Mouse (Mus musculus) thymus, postnatal 0 days (tissue): Measurements from ENCODE around the gene Nfkbid. TPM values are rescaled to one million over a fixed set of nuclear protein-coding genes. Genes with fewer than 3 reads are reported as not detected.
"Not testable (repeated sequence)": the region's sequence is repeated elsewhere in the genome, so short reads cannot be mapped to it uniquely, and the experiment has no call there.

Experiments used
- DNase-seq: peaks from one replicate; pipeline ENCODE4 v3.0.0-alpha.2; 2015; ENCODE audit warnings: low spot score
- polyA plus RNA-seq: library from polyadenylated mRNA; unstranded; fragments of >200 nt; fragmentation: Nextera tagmentation; extraction: Ambion mirVana; gene quantifications from 2 replicates; pipeline ENCODE4 v1.2.1, GENCODE M21; 2015

Nfkbid gene
- polyA plus RNA-seq, 1 experiment from 2014 or later: 20.3 TPM

DNA sequence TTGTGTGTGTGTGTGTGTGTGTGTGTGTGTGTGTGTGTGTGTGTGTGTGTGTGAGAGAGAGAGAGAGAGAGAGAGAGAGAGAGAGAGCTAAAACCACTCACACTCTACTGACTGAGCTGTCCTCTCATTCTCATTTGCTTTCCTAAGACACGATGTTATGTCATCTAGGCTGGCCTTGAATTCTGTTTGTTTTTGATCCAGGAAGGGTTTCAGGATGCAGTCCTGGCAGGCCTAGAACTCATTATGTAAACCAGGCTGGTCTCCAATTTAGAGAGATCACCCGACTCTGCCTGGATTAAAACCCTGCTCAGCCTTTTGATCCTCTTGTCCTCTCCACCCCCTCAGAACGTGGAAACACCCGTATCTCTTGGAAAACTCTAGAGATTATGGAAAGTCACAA lies 42.5 kb downstream of the Nfkbid start:
- DNase-seq: no peak

DNA sequence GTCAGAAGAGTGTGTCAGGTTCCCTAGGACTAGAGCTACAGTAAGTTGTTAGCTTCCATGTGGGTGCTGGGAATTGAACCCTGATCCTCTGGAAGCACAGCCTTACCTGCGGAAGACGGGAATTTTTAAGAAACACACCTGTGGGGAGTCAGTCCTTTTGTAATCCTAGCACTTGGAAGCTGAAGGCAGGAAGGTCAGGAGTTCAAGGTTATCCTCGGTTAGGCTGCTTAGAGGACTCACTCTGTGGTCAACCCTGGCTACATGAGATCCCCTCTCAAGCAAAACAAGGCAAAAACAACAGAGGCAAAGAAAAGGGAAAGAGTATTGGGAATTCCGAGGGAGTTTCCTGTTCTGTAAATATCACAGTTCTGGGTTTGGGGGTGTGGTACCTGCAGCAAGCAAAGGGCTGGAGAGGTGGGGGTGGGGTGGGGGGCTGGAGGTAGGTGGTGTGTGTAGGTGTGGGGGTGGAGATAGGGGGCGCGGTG lies 43.3 kb downstream of the Nfkbid start:
- no peak for DNase-seq

DNA sequence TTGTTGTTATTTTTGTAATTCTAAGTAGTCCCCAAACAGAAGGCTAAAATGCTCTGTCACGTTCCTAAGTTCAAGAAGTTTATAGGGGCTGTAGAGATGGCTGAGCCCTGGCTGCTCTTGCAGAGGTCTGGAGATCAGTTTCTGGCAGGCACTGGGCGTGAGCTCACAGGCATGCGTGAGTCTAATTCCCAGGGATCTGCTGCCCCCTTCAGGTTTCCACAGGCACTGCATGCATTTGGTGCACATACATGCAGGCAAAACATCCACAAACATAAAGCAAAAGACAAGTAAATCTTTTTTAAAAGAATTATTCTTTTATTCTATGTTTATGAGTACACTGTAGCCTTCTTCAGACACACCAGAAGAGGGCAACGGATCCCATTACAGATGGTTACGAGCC lies 50.9 kb downstream of the Nfkbid start:
- DNase-seq: peak; percentile 64

DNA sequence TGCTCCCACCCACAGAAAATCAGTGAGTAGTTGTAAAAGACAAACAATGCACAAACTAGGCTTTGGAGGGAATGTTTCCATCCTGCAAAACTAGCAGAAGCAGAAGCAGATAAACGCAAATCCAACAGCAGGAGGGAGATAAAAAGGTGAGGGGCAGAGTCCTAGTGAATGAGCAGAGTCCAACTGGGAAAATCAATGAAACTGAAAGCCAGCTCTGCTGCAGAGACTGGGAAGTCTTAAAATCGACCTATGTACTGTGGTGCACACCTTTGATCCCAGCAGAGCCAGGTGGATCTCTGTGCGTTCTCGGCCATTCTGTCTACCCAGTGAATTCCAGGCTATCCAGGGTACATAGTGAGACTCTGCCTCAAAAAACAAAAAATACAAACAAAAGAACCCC lies 53.5 kb downstream of the Nfkbid start:
- DNase-seq: no peak

DNA sequence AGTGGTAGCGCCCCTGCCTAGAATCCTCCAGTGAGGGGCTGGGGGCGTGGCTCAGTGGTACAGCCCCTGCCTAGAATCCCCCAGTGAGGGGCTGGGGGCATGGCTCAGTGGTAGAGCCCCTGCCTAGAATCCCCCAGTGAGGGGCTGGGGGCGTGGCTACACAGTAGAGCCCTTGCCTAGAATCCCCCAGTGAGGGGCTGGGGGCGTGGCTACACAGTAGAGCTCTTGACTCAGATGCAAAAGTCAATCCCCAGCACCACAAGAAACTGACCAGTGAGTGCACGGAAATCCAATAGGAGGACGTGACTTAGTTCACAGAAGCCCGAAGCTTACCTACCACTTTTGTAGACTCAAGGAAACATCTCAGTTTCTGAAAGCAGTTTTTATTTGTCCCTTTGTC lies 54.6 kb downstream of the Nfkbid start:
- not testable (repeated sequence) for DNase-seq

DNA sequence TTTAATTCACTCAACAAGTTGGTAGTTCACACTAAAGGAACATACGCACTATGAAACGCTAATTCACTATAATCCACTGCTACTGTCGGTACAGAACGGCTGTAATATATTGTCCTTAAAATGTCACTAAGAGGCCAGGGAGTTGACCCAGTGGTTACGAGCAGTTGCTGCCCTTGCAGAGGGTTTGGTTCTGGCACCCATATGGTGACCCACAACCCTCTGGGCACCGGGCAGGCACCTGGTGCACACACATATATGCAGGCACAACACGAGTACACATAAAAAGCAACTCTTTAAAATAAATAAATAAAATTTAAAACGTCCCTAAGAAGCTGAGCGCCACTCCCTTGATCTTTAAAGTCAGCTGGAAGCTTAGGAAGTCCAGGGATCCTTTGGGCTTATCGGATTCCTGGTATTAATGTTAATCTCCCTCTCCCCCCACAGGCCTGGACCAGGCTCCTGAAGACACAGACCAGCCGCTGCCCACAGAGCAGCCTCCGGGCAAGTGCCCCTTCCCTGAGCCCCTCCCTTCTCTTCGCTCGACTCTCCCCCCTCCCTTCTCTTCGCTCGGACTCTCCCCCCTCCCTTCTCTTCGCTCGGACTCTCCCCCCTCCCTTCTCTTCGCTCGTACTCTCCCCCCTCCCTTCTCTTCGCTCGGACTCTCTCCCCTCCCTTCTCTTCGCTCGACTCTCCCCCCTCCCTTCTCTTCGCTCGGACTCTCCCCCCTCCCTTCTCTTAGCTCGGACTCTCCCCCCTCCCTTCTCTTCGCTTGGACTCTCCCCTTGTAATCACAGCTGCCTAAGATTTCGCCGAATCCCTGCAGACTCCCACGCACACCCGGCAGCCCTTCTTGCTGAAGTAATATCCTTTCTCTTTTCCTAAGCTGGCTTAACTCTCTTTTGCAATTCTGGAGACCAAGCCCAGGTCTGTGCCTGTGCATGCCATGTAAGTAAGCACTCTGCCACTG lies 56.2 kb downstream of the Nfkbid start:
- no peak for DNase-seq

Other genes starting within 250 kb of the Nfkbid start
- 9.2 and 11.6 TPM in 2 replicates for gene Cox7a1, start 237.6 kb upstream of the Nfkbid start, polyA plus RNA-seq
- gene Capns1, start 222.9 kb upstream of the Nfkbid start, polyA plus RNA-seq: 66.9 and 76.2 TPM in 2 replicates
- 134 and 137 TPM in 2 replicates for gene Polr2i, start 189.8 kb upstream of the Nfkbid start, polyA plus RNA-seq
- 149 and 155 TPM in 2 replicates for gene Tbcb, start 189.5 kb upstream of the Nfkbid start, polyA plus RNA-seq
- 0.26 and 0.78 TPM in 2 replicates for gene Ovol3, start 186.0 kb upstream of the Nfkbid start, polyA plus RNA-seq
- 0.19 and 0.23 TPM in 2 replicates for gene Thap8, start 141.6 kb upstream of the Nfkbid start, polyA plus RNA-seq
- 6.4 and 7.8 TPM in 2 replicates for gene Wdr62, start 141.3 kb upstream of the Nfkbid start, polyA plus RNA-seq
- gene Clip3, start 130.0 kb upstream of the Nfkbid start, polyA plus RNA-seq: 1.2 and 1.9 TPM in 2 replicates
- gene Alkbh6, start 113.0 kb upstream of the Nfkbid start, polyA plus RNA-seq: 71.3 and 71.8 TPM in 2 replicates
- gene Syne4, start 106.9 kb upstream of the Nfkbid start, polyA plus RNA-seq: 7.6 and 9.5 TPM in 2 replicates
- gene E130208F15Rik, start 100.0 kb upstream of the Nfkbid start, polyA plus RNA-seq: 0.68 and 2.0 TPM in 2 replicates
- 19.0 and 22.7 TPM in 2 replicates for gene Sdhaf1, start 97.8 kb upstream of the Nfkbid start, polyA plus RNA-seq
- gene Lrfn3, start 59.0 kb upstream of the Nfkbid start, polyA plus RNA-seq: 0.14 and 0.18 TPM in 2 replicates
- 112 and 116 TPM in 2 replicates for gene Tyrobp, start 8.0 kb upstream of the Nfkbid start, polyA plus RNA-seq
- 110 and 139 TPM in 2 replicates for gene Hcst, start 1.9 kb upstream of the Nfkbid start, polyA plus RNA-seq
- gene Aplp1, start 23.8 kb downstream of the Nfkbid start, polyA plus RNA-seq: 1.3 and 2.8 TPM in 2 replicates
- gene Kirrel2, start 36.0 kb downstream of the Nfkbid start, polyA plus RNA-seq: 0.10 and 0.17 TPM in 2 replicates
- gene Nphs1, start 36.6 kb downstream of the Nfkbid start, polyA plus RNA-seq: 0.29 and 0.46 TPM in 2 replicates
- not detected in 2 replicates for gene Prodh2, start 71.9 kb downstream of the Nfkbid start, polyA plus RNA-seq
- gene Arhgap33, start 113.3 kb downstream of the Nfkbid start, polyA plus RNA-seq: 3.6 and 4.6 TPM in 2 replicates
- 6.9 and 7.5 TPM in 2 replicates for gene Hspb6, start 130.4 kb downstream of the Nfkbid start, polyA plus RNA-seq
- 3.6 and 5.2 TPM in 2 replicates for gene Proser3, start 130.6 kb downstream of the Nfkbid start, polyA plus RNA-seq
- 91.1 and 96.6 TPM in 2 replicates for gene Lin37, start 138.1 kb downstream of the Nfkbid start, polyA plus RNA-seq
- gene U2af1l4, start 141.6 kb downstream of the Nfkbid start, polyA plus RNA-seq: 101 and 112 TPM in 2 replicates
- gene Gm49396, start 141.6 kb downstream of the Nfkbid start, polyA plus RNA-seq: 8.4 and 9.8 TPM in 2 replicates
- 203 and 204 TPM in 2 replicates for gene Psenen, start 141.9 kb downstream of the Nfkbid start, polyA plus RNA-seq
- gene Igflr1, start 143.7 kb downstream of the Nfkbid start, polyA plus RNA-seq: 4.0 and 7.8 TPM in 2 replicates
- 7.2 and 9.3 TPM in 2 replicates for gene Kmt2b, start 167.0 kb downstream of the Nfkbid start, polyA plus RNA-seq
- gene Zbtb32, start 177.2 kb downstream of the Nfkbid start, polyA plus RNA-seq: 0.31 and 0.32 TPM in 2 replicates
- 0.75 and 0.90 TPM in 2 replicates for gene Upk1a, start 191.1 kb downstream of the Nfkbid start, polyA plus RNA-seq
- gene Cox6b1, start 204.4 kb downstream of the Nfkbid start, polyA plus RNA-seq: 989 and 1,078 TPM in 2 replicates
- not detected in 2 replicates for gene Etv2, start 214.1 kb downstream of the Nfkbid start, polyA plus RNA-seq
- gene Rbm42, start 228.6 kb downstream of the Nfkbid start, polyA plus RNA-seq: 151 and 153 TPM in 2 replicates
- 50.2 and 51.0 TPM in 2 replicates for gene Haus5, start 243.3 kb downstream of the Nfkbid start, polyA plus RNA-seq
- gene Pmis2, start 249.9 kb downstream of the Nfkbid start, polyA plus RNA-seq: not detected in 2 replicates